Mouse (Mus musculus) urinary bladder, postnatal 25 days (tissue): ENCODE measurements around the gene Agpat3.
"Not testable (repeated sequence)": the region's sequence is repeated elsewhere in the genome, so short reads cannot be mapped to it uniquely, and the experiment has no call there.

Source experiments
- DNase-seq: peaks from one replicate; pipeline ENCODE4 v3.0.0; 2022; ENCODE audit warnings: low spot score

Gene Agpat3

GRCm38 (mm10) chr10:78360290-78360711, 8.0 kb upstream of the Agpat3 start:
- DNase-seq, result no peak

- DNase-seq, result not testable (repeated sequence)
These were observed 6.7 kb upstream of the Agpat3 start for GRCm38 (mm10) chr10:78358999-78359398.

GRCm38 (mm10) chr10:78358266-78358665, 6.0 kb upstream of the Agpat3 start:
- DNase-seq, result no peak

- DNase-seq, result no peak
These were observed 5.5 kb upstream of the Agpat3 start for GRCm38 (mm10) chr10:78357742-78358141.

GRCm38 (mm10) chr10:78355931-78356593, 3.8 kb upstream of the Agpat3 start:
- no peak for DNase-seq

- DNase-seq, result no peak
These were observed 907 bp upstream of the Agpat3 start for GRCm38 (mm10) chr10:78353196-78353595.

- no peak for DNase-seq
These were observed 359 bp upstream of the Agpat3 start for GRCm38 (mm10) chr10:78352666-78353030.

GRCm38 (mm10) chr10:78351564-78351886, 764 bp downstream of the Agpat3 start:
- no peak for DNase-seq

- DNase-seq, result no peak
These were observed 1.3 kb downstream of the Agpat3 start for GRCm38 (mm10) chr10:78350796-78351556.

GRCm38 (mm10) chr10:78349464-78350165, 2.7 kb downstream of the Agpat3 start:
- DNase-seq, result no peak

- DNase-seq, result no peak
These were observed 4.1 kb downstream of the Agpat3 start for GRCm38 (mm10) chr10:78348211-78348610.

- DNase-seq, result no peak
These were observed 4.8 kb downstream of the Agpat3 start for GRCm38 (mm10) chr10:78347486-78347885.

- no peak for DNase-seq
These were observed 6.8 kb downstream of the Agpat3 start for GRCm38 (mm10) chr10:78345466-78345865.

GRCm38 (mm10) chr10:78342091-78342490, 10.2 kb downstream of the Agpat3 start:
- no peak for DNase-seq

GRCm38 (mm10) chr10:78338180-78338579, 14.1 kb downstream of the Agpat3 start:
- no peak for DNase-seq

GRCm38 (mm10) chr10:78334923-78335561, 17.2 kb downstream of the Agpat3 start:
- DNase-seq, result no peak

GRCm38 (mm10) chr10:78331577-78331976, 20.7 kb downstream of the Agpat3 start:
- DNase-seq, result no peak

- DNase-seq, result no peak
These were observed 23.0 kb downstream of the Agpat3 start for GRCm38 (mm10) chr10:78329305-78329704.

GRCm38 (mm10) chr10:78328011-78328575, 24.2 kb downstream of the Agpat3 start:
- DNase-seq, result no peak

- DNase-seq, result no peak
These were observed 26.2 kb downstream of the Agpat3 start for GRCm38 (mm10) chr10:78325916-78326647.

GRCm38 (mm10) chr10:78324556-78325164, 27.6 kb downstream of the Agpat3 start:
- DNase-seq, result no peak
